Mouse (Mus musculus) spleen, adult 2 months (tissue): Measurements from ENCODE around the gene Gmds.

Experiments
- CTCF ChIP-seq: fragments of 200-500 bp; IDR thresholded peaks from 2 replicates; pipeline ENCODE4 v1.5.1; 2011; ENCODE audit warnings: mild to moderate bottlenecking, inconsistent platforms; ENCODE audit not compliant: insufficient read depth, insufficient read length, insufficient replicate concordance; ENCODE audit errors: extremely low read depth
- POLR2A ChIP-seq: fragments of 200-500 bp; IDR thresholded peaks from 2 replicates; pipeline ENCODE4 v1.6.1; 2011; ENCODE audit warnings: low read depth, low read length, inconsistent platforms

- TF ChIP-seq CTCF = no peak
- no peak for TF ChIP-seq POLR2A
Measured at GRCm38 (mm10) chr13:31971040-31971501, 367.5 kb downstream of the Gmds start.
